Mouse (Mus musculus) liver, adult 2 months (tissue): ENCODE measurements around the gene Kdm2a.

Experiments
- CTCF ChIP-seq: fragments of 200-500 bp; IDR thresholded peaks from 2 replicates; pipeline ENCODE4 v1.5.1; 2011; ENCODE audit warnings: low read depth, low read length, control low read depth
- POLR2A ChIP-seq: fragments of 200-500 bp; IDR thresholded peaks from 2 replicates; pipeline ENCODE4 v1.6.1; 2011; ENCODE audit warnings: low read length, control low read depth; ENCODE audit not compliant: insufficient read depth; ENCODE audit errors: extremely low read depth

GRCm38 (mm10) chr19:4328737-4329304 lies 69.3 kb downstream of the Kdm2a start:
- TF ChIP-seq POLR2A (no peak), CTCF (no peak)
